Mouse (Mus musculus): Measurements from ENCODE around the gene Coro7.

DNA sequence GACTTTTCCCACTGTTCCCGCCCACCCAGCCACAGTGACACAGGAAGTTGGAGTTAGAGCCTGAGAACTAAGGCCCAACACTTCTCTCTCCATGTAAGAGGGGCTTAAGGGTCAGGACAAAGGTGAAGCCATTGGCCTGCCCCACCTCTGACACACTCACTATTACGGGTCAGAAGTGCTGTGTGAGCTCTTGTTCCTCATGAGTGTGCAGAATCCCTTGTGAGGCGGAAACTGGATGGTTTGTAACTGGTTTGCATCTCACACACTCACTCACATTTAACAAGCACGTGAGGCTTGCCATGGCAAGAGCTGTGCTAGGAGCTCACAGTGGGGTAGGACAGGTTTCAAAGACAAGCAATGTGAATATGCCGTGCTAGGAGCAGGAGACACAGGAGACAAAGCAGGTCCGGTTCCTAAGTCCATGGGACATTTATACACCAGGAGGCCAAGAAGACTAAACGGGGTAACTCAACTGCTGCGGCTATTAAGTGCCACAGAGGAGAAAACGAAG, 23.0 kb downstream of the Coro7 start:
- no peak for TF ChIP-seq CTCF (IDR thresholded peaks at IDR 0.05; ENCODE audit: borderline replicate concordance, extremely low read depth, insufficient read depth, insufficient read length)
- TF ChIP-seq POLR2A (IDR thresholded peaks at IDR 0.05; ENCODE audit: borderline replicate concordance, extremely low read depth, insufficient read depth, insufficient read length, poor library complexity, severe bottlenecking), result no peak

All from brain, embryonic 14.5 days (tissue).